Mouse (Mus musculus) gastrocnemius, adult 8-10 months (tissue): ENCODE measurements around the gene Gtf2h1. TPM values are rescaled to one million over a fixed set of nuclear protein-coding genes. Genes with fewer than 3 reads are reported as not detected.

Experiments
- DNase-seq, 2 experiments: peaks; one replicate each; pipeline ENCODE4 v3.0.0; 2022; ENCODE audit warnings: low spot score in 2 of 2
- total RNA-seq, 4 experiments: library from RNA; stranded (reverse); gene quantifications; 2 replicates each; pipeline ENCODE4 v1.2.4; 2022

Gene Gtf2h1
- total RNA-seq, 4 experiments from 2014 or later = 14.7 to 18.4 (median 16.6) TPM

DNA sequence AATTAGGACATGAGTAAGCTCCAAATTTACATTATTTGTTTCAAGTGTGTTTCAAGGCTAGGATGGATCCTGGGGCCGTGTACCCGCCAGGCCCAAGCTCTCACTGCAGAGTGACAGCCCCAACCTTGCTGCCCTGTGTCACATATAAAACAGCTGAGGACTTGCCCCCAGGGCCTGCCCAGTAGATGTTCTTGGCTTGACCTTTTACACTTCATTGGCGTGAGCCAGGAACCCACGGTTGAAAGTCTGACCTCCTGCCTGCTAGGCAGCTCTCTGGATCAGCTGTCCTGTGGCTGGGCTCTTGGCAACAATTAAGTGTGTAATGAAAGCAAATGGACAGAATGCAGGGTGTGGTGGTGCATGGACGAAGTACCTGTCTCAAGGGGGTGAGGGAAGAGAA is 53.4 kb downstream of the Gtf2h1 start:
- DNase-seq = peak in 1 of 2 experiments; percentile 31

GRCm38 (mm10) chr7:46851026-46851425 is 55.1 kb downstream of the Gtf2h1 start:
- no peak for DNase-seq

GRCm38 (mm10) chr7:46852666-46853065 is 56.8 kb downstream of the Gtf2h1 start:
- no peak for DNase-seq

DNA sequence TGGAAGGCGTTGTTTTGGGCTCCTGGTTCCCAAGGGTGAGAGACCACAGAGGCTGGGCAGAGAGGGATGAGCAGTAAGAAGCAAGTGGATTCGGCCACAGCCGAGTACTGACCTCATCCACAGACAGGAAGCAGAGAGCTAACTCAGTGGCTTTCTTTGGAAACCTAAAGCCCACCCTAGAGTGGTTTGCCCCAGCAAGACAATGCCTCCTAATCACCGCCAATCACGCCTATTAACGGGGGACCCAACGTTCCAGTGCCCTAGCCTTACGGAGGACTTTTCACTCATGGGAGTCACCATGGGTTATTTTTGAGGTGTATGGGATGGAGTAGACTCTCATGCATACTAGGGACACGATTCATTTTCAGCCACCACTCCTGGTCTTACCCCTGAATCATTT is 57.5 kb downstream of the Gtf2h1 start:
- DNase-seq = no peak

GRCm38 (mm10) chr7:46855866-46856560 is 60.1 kb downstream of the Gtf2h1 start:
- DNase-seq = no peak

- no peak for DNase-seq
Observed at GRCm38 (mm10) chr7:46857436-46857835, 61.5 kb downstream of the Gtf2h1 start.

- DNase-seq = no peak
Observed at GRCm38 (mm10) chr7:46859031-46859430, 63.1 kb downstream of the Gtf2h1 start.

GRCm38 (mm10) chr7:46860996-46861395 is 65.1 kb downstream of the Gtf2h1 start, which contains the start of gene Ldhc:
TSS of gene Ldhc (plus strand) at chr7:46861203.
- DNase-seq = no peak

DNA sequence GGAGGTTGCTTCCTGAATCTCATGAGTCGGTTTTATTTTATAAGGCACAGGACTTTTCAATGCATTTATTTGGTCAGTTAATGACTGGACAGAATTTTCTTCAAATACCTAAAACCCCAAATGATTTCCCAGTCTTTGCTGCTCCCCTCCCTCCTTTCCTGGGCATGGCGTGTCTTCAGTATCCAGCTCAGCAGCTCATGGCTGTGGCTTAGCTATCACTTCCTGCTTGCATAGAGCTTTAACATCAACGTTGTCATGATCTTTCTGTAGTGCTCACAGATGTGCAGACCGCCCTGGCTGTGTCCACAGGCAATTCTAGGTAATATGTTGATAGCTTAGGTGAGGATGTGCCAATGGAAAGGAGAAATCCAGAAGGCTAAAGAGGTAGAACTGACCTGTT is 76.1 kb downstream of the Gtf2h1 start:
- DNase-seq = no peak

Other genes with a start within 250 kb of the Gtf2h1 start
- 1 to 10 TPM; 1.5 to 3.8 (median 3.1) TPM for gene Sergef, start 156.3 kb upstream of the Gtf2h1 start, total RNA-seq
- gene Tph1, start 123.6 kb upstream of the Gtf2h1 start, total RNA-seq = under 1 TPM; 0.29 to 0.85 (median 0.39) TPM
- 1 to 10 TPM; 2.5 to 3.7 (median 3.4) TPM for gene Saal1, start 85.4 kb upstream of the Gtf2h1 start, total RNA-seq
- not detected for gene Saa3, start 80.4 kb upstream of the Gtf2h1 start, total RNA-seq
- not detected for gene Saa4, start 63.5 kb upstream of the Gtf2h1 start, total RNA-seq
- gene Saa1, start 53.1 kb upstream of the Gtf2h1 start, total RNA-seq = not detected
- not detected for gene Saa2, start 44.3 kb upstream of the Gtf2h1 start, total RNA-seq
- 10 to 100 TPM; 12.2 to 17.4 (median 14.0) TPM for gene Hps5, start within 50 bp of the Gtf2h1 start, total RNA-seq
- 1,000 to 10,000 TPM; 2,911 to 3,222 (median 3,007) TPM for gene Ldha, start 45.4 kb downstream of the Gtf2h1 start, total RNA-seq
- gene Ldhc, start 65.1 kb downstream of the Gtf2h1 start, total RNA-seq = not detected
- 10 to 100 TPM; 50.3 to 64.8 (median 57.9) TPM for gene Tsg101, start 123.9 kb downstream of the Gtf2h1 start, total RNA-seq
- gene Uevld, start 162.4 kb downstream of the Gtf2h1 start, total RNA-seq = 10 to 100 TPM; 10.8 to 18.9 (median 12.1) TPM
- not detected for gene Gm9999, start 187.5 kb downstream of the Gtf2h1 start, total RNA-seq
- 1 to 10 TPM; 3.6 to 4.8 (median 4.3) TPM for gene Spty2d1, start 212.3 kb downstream of the Gtf2h1 start, total RNA-seq